Comparison of ENCODE assay signal across 28 mouse cellular contexts in genomic region chr12:47121426-47121825, GRCm38 (mm10).
DNase-seq lines count a peak whose midpoint lies in the region; ATAC-seq and TF ChIP-seq lines count a peak whose summit lies in the region.
"Had no signal": no experiment of that assay in that cellular context is flagged by ENCODE, and none has a peak within 500 bp of the region (broad histone marks: within the 10 kb centered on the region; RNA-seq: fewer than 3 reads in every experiment).

No protein-coding gene starts in this region.

- no peak overlapping the region for H3K4me2 ChIP-seq in hindbrain, embryonic 11.5 days (replicated peaks; ENCODE audit: low read depth, low read length)
- no peak overlapping the region for H3K4me2 ChIP-seq in midbrain, embryonic 15.5 days
- no peak overlapping the region for H3K4me2 ChIP-seq in neural tube, embryonic 14.5 days (ENCODE audit: low read depth, low read length)
- H3K4me2 ChIP-seq: forebrain, embryonic 12.5 days; heart, embryonic 13.5 days; kidney, embryonic 15.5 days; limb, embryonic 13.5 days; liver, embryonic 12.5 days; stomach, embryonic 15.5 days had no signal

- no peak overlapping the region for H3K9ac ChIP-seq in hindbrain, embryonic 11.5 days (ENCODE audit: low read depth, low read length)
- no peak overlapping the region for H3K9ac ChIP-seq in midbrain, embryonic 15.5 days
- H3K9ac ChIP-seq in neural tube, embryonic 14.5 days (replicated peaks; ENCODE audit: low read depth, low read length), result no peak overlapping the region
- H3K9ac ChIP-seq: forebrain, embryonic 12.5 days; forebrain, postnatal 0 days; heart, embryonic 13.5 days; kidney, embryonic 15.5 days; limb, embryonic 13.5 days; liver, embryonic 12.5 days; liver, postnatal 0 days; stomach, embryonic 15.5 days had no signal

- no peak overlapping the region for H3K4me3 ChIP-seq in hindbrain, embryonic 11.5 days (ENCODE audit: low read depth, low read length)
- H3K4me3 ChIP-seq in hindbrain, embryonic 10.5 days, result no peak overlapping the region
- H3K4me3 ChIP-seq in midbrain, embryonic 15.5 days, result no peak overlapping the region
- H3K4me3 ChIP-seq in neural tube, embryonic 14.5 days (ENCODE audit: low read depth, low read length), result no peak overlapping the region
- H3K4me3 ChIP-seq: erythroblast, embryonic 14.5 days; forebrain, embryonic 12.5 days; heart, embryonic 13.5 days; kidney, embryonic 15.5 days; left cerebral cortex, adult 2 months; limb, embryonic 13.5 days; liver, embryonic 12.5 days; megakaryocyte, embryonic 14.5 days; stomach, embryonic 15.5 days had no signal

- H3K9me3 ChIP-seq in hindbrain, embryonic 11.5 days (ENCODE audit: control insufficient read depth, low read length), result no peaks in the 10 kb centered on the region
- no peaks in the 10 kb centered on the region for H3K9me3 ChIP-seq in hindbrain, embryonic 10.5 days
- H3K9me3 ChIP-seq in midbrain, embryonic 15.5 days, result no peaks in the 10 kb centered on the region
- H3K9me3 ChIP-seq in neural tube, embryonic 14.5 days (ENCODE audit: control insufficient read depth, low read length), result no peaks in the 10 kb centered on the region
- H3K9me3 ChIP-seq: forebrain, embryonic 12.5 days; heart, embryonic 13.5 days; kidney, embryonic 15.5 days; limb, embryonic 13.5 days; liver, embryonic 12.5 days; megakaryocyte, embryonic 14.5 days; stomach, embryonic 15.5 days had no signal

- no peak for TF ChIP-seq CTCF in brain, embryonic 14.5 days (IDR thresholded peaks at IDR 0.05; ENCODE audit: borderline replicate concordance, extremely low read depth, insufficient read depth, insufficient read length)

- peak overlapping the region; percentile 13; the same call in 1 of the 2 replicates for H3K27ac ChIP-seq in hindbrain, embryonic 11.5 days (ENCODE audit: low read depth, low read length)
- no peak overlapping the region for H3K27ac ChIP-seq in hindbrain, embryonic 10.5 days
- peak overlapping the region; percentile 20 for H3K27ac ChIP-seq in midbrain, embryonic 15.5 days
- peak overlapping the region; percentile 59; the same call in 1 of the 2 replicates for H3K27ac ChIP-seq in neural tube, embryonic 14.5 days (ENCODE audit: low read depth, low read length)
- H3K27ac ChIP-seq: forebrain, embryonic 12.5 days; heart, embryonic 13.5 days; kidney, embryonic 15.5 days; left cerebral cortex, adult 2 months; limb, embryonic 13.5 days; liver, embryonic 12.5 days; stomach, embryonic 15.5 days had no signal

- H3K36me3 ChIP-seq in hindbrain, embryonic 11.5 days (ENCODE audit: control insufficient read depth, insufficient read depth, low read length), result no peaks in the 10 kb centered on the region
- H3K36me3 ChIP-seq in hindbrain, embryonic 10.5 days, result no peaks in the 10 kb centered on the region
- no peaks in the 10 kb centered on the region for H3K36me3 ChIP-seq in midbrain, embryonic 15.5 days (replicated peaks)
- no peaks in the 10 kb centered on the region for H3K36me3 ChIP-seq in neural tube, embryonic 14.5 days (ENCODE audit: control insufficient read depth, insufficient read depth, low read length)
- H3K36me3 ChIP-seq: forebrain, embryonic 12.5 days; heart, embryonic 13.5 days; kidney, embryonic 15.5 days; limb, embryonic 13.5 days; liver, embryonic 12.5 days; stomach, embryonic 15.5 days had no signal

- TF ChIP-seq POLR2A in brain, embryonic 14.5 days (IDR thresholded peaks at IDR 0.05; ENCODE audit: borderline replicate concordance, extremely low read depth, insufficient read depth, insufficient read length, poor library complexity, severe bottlenecking), result no peak

- no peaks in the 10 kb centered on the region for H3K4me1 ChIP-seq in hindbrain, embryonic 11.5 days (replicated peaks; ENCODE audit: control insufficient read depth, insufficient read depth, low read length)
- H3K4me1 ChIP-seq in hindbrain, embryonic 10.5 days (replicated peaks), result no peaks in the 10 kb centered on the region
- no peaks in the 10 kb centered on the region for H3K4me1 ChIP-seq in midbrain, embryonic 15.5 days
- no peaks in the 10 kb centered on the region for H3K4me1 ChIP-seq in neural tube, embryonic 14.5 days (ENCODE audit: control insufficient read depth, insufficient read depth, low read length)
- H3K4me1 ChIP-seq: forebrain, embryonic 12.5 days; heart, embryonic 13.5 days; kidney, embryonic 15.5 days; limb, embryonic 13.5 days; liver, embryonic 12.5 days; megakaryocyte, embryonic 14.5 days; stomach, embryonic 15.5 days had no signal

- ATAC-seq in hindbrain, embryonic 11.5 days (ENCODE audit: low FRiP score), result no peak
- ATAC-seq in midbrain, embryonic 15.5 days (replicated peaks), result peak; percentile 60
- peak; percentile 88 for ATAC-seq in neural tube, embryonic 14.5 days (ENCODE audit: low read depth)
- ATAC-seq: forebrain, postnatal 0 days; liver, embryonic 12.5 days; liver, postnatal 0 days had no signal

- 86% methylated on average over 3 of the region's 3 CpGs for WGBS in hindbrain, embryonic 11.5 days
- 80% methylated on average over 3 of the region's 3 CpGs for WGBS in hindbrain, embryonic 10.5 days
- 48% methylated on average over 3 of the region's 3 CpGs for WGBS in midbrain, embryonic 15.5 days
- WGBS in neural tube, embryonic 14.5 days, result 38% methylated on average over 3 of the region's 3 CpGs

- H3K27me3 ChIP-seq in hindbrain, embryonic 11.5 days (ENCODE audit: control insufficient read depth, insufficient read depth, low read length), result no peaks in the 10 kb centered on the region
- no peaks in the 10 kb centered on the region for H3K27me3 ChIP-seq in hindbrain, embryonic 10.5 days (ENCODE audit: insufficient read depth, poor library complexity, severe bottlenecking)
- no peaks in the 10 kb centered on the region for H3K27me3 ChIP-seq in midbrain, embryonic 15.5 days (replicated peaks)
- H3K27me3 ChIP-seq in neural tube, embryonic 14.5 days (ENCODE audit: control insufficient read depth, insufficient read depth, low read length), result no peaks in the 10 kb centered on the region
- H3K27me3 ChIP-seq: CH12.LX; forebrain, embryonic 12.5 days; heart, embryonic 13.5 days; kidney, embryonic 15.5 days; limb, embryonic 13.5 days; liver, embryonic 12.5 days; megakaryocyte, embryonic 14.5 days; stomach, embryonic 15.5 days had no signal

- no peak for DNase-seq in hindbrain, embryonic 11.5 days (ENCODE audit: low spot score)
- DNase-seq in hindbrain, embryonic 10.5 days (ENCODE audit: low spot score), result no peak
- peak; percentile 38 for DNase-seq in brain, embryonic 14.5 days (ENCODE audit: low read depth)
- no peak for DNase-seq in frontal cortex, adult 2 months (ENCODE audit: extremely low spot score in 1 of 2, low spot score in 1 of 2)
- no peak for DNase-seq in lung, postnatal 10 days
- DNase-seq: adrenal gland, postnatal 10 days; cerebellum, adult 11 months; cerebellum, adult 9-10 months; forebrain, postnatal 0 days; gastrocnemius, postnatal 10 days; heart, postnatal 10 days; kidney, adult 18-20 months; kidney, postnatal 25 days; liver, postnatal 0 days; lung, postnatal 4 days; right cerebral cortex, postnatal 25 days had no signal
